Mouse (Mus musculus) spleen, postnatal 36 days (tissue): ENCODE measurements at regions not wholly inside any gene's neighbourhood (a gene's known extent, or its start where the extent isn't known, plus 50 kb on each side); places are given as distances from the start of the nearest gene placed in this dataset.

Source experiments
- DNase-seq, 2 experiments: peaks; one replicate each; pipeline ENCODE4 v3.0.0; 2022; ENCODE audit warnings: low spot score in 2 of 2, mixed read lengths in 1 of 2

- peak; percentile 5 to 21 for DNase-seq
Measured at GRCm38 (mm10) chr15:57644331-57644953, 167.0 kb upstream of the Slc22a22 start.

- DNase-seq, result no peak
Measured at GRCm38 (mm10) chr15:57639115-57639514, 161.7 kb upstream of the Slc22a22 start.

GRCm38 (mm10) chr15:57633067-57633466 lies 155.6 kb upstream of the Slc22a22 start:
- no peak for DNase-seq

GRCm38 (mm10) chr15:57632537-57632936 lies 155.1 kb upstream of the Slc22a22 start:
- DNase-seq, result no peak

- no peak for DNase-seq
Measured at GRCm38 (mm10) chr15:57618466-57618865, 141.0 kb upstream of the Slc22a22 start.

DNA sequence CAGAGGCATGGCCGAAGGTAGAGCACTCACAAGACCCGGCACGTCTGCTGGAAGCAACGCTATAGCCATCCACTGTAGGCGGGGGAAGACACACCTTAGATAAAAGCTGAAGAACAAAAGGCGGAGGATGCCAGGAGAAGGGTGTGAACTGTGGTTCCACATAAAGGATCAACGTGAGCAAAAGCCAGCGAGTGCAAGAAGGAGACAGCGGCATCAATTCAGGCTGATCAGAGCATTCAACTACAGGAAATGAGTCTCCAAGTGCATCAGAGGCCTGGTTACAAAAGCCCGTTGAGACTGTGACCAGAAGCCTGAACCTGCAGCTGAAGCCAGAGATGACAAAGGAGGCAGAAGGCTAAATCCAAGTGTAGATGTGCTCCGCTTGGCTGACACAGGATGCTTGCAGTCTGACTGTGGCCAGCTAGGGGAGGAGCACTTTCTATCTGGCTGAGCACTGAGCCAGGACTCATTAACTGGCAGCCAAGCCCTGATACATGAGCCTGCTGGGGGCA lies 139.5 kb upstream of the Slc22a22 start:
- DNase-seq, result no peak

DNA sequence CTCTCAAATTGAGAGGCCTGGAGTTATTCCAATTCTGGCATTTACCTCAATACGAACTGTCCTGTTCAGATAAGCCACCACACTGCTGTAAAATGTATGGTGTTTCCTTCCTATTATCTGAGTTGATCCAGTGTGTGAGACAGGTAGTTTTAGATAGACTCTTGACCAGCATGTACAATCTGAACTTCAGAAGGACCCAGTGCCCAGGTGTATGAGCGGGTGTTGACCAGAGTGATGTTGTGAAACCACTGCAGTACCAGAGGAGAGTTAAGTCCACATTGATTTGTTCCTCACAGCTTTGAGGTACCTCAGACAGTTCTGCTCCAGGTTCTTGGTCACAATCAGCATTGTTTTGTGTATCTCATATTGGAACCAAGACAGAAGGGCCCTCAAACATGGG lies 132.6 kb upstream of the Slc22a22 start:
- DNase-seq, result no peak

DNA sequence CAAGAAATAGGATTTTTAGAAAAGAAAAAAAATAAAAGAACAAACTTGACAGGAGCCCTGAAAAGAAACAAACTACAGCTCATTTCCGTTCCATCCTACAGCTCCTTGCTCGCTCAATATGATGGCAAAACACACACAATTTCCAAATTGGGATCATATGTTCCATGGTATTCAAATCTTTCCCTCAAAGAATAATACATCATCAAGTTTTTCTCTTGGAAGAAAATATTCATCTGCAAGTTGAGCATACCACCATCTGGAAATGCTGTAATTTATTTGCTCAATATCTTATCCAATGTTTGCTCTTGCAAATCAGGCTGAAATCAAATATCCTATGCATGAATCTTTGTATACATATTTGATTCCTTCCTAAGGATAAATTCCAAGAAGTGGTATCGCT lies 131.1 kb upstream of the Slc22a22 start:
- no peak for DNase-seq

DNA sequence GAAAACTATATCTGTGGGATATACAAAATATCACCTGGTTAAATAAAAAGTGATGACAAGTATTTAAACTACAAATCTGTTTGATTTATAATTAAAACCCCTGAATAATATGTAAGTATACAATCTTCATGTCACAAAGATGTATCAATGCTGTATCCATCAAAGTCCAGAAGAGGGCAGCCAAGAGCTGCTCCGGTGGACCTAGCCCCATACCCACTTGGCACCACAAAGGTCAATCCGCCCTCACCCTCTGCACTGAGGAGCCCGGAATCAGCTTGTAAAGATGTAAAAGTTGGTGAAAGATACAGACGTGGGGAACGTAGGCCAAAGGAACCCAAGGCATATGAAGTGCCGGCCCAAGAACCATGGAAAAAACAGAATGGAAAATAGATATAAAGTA lies 123.1 kb upstream of the Slc22a22 start:
- DNase-seq, result peak; percentile 15 to 22

DNA sequence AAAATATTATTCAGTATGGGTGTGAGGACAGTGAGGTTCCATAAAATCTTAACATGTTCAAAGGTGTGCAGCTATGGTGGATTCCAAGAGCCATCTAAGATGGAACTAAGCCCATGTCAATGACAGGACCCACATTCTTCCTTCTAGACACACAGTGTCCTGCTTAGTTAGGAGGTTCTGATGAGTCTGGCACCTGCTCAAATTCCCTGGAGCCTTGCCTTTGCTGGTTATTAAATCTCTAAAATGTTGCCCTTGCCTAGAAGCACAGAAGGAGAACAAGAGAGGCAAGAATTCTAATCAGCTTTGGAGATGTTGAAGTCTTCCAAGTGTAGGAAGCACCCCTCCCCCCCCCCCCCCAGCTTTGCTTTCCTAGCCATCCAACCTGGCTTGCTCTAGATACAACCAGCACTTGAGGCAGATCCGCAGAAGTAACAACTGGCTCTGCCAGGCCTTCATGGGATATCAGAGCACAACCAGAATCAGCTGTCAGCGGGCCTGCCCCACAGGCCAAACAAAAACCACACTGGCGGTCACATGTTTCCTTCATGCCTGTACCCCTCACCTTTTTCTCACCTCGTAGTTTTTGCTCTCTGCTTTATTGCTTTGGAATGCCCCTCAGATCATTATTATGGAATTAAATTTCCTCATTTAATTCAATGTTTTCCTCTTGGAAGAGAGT lies 116.0 kb upstream of the Slc22a22 start:
- DNase-seq, result no peak

DNA sequence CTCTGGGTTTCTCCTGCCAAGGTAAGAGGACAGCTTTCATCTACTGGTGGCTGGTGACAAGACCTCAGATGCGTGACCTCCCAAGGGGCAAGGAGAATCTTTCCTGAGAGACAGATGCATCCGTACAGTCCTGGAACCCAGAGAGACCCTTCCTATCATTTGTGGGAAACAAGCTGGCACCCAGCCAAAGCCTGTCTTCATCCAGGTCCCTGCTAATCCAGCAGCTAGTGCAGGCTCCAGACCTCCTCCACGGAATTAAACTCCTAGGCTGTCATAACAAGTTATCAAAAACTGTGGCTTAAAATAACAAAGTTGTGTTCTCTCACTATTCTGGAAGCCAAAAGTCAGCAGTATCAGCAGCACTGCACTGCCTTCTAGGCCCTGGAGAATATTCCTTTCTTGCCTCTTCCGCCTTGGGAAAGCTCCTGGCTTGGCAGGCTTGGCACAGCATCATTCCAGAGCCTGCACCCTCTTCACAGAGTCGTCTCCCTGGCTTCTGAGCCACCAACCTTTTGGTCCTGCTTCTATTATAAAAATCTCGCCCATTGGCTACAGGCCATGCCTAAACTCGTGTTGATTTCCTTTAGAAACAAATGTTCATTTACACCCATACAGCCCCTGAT lies 113.3 kb upstream of the Slc22a22 start:
- no peak for DNase-seq

GRCm38 (mm10) chr15:57589404-57590377 lies 112.3 kb upstream of the Slc22a22 start:
- DNase-seq, result no peak

DNA sequence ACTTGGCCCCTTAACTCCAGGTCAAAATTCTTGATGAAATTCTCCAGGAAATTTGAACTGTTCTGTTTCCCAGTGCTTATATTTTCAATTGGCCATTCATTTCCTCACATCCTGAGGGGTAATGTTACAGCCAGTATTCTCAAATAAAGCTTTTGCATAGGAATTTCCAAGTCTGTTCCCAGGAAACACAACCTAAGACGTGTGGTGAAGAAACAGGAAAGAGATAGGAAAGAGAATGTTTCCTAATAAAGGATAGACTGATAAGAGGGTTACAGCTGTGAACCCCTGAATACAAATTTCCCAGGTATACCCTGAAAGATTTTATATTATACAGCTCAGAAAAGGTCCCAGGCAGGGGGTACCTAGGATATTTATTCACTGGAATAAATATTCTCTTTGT lies 108.0 kb upstream of the Slc22a22 start:
- no peak for DNase-seq

DNA sequence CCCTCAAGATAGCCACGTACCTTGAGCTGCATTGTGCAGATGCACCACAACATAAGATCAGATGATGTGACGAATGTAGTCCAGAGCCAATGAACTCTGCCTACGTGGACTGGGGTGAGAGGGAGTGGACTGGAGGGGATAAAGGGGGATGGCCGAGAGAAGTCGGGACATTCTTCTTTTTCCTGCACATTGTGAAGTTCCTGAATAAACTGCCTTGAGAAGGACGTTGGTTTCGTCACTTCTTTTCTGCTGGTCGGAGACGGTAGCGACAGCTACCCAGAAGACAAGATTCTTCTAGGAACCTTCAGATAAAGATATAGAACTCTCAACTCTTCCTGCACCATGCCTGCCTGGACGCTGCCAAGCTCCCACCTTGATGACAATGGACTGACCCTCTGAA lies 107.1 kb upstream of the Slc22a22 start:
- no peak for DNase-seq

DNA sequence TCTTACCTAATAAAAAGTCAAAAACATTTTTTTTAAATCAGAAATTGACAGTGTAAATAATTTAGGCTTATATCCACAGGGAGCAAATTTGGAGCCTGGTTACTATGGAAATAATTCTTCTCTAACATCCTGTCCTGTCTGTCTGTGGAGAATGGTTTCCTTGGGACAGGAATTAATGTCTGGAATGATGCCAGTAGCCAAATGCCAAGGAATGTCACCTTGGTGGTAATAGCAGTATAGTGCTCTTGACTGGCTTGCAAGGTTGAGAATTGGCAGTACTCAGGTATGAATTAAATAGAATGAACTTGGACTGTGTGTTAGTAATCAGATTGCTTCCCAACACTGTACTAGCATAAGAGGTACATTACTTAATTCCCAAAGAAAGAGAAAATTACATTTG lies 103.8 kb upstream of the Slc22a22 start:
- no peak for DNase-seq

- no peak for DNase-seq
Measured at GRCm38 (mm10) chr15:57578794-57579193, 101.4 kb upstream of the Slc22a22 start.

- DNase-seq, result no peak
Measured at GRCm38 (mm10) chr15:57574080-57574618, 96.7 kb upstream of the Slc22a22 start.

GRCm38 (mm10) chr15:57572460-57572859 lies 95.0 kb upstream of the Slc22a22 start:
- DNase-seq, result no peak

GRCm38 (mm10) chr15:57568006-57568630 lies 90.7 kb upstream of the Slc22a22 start:
- no peak for DNase-seq

DNA sequence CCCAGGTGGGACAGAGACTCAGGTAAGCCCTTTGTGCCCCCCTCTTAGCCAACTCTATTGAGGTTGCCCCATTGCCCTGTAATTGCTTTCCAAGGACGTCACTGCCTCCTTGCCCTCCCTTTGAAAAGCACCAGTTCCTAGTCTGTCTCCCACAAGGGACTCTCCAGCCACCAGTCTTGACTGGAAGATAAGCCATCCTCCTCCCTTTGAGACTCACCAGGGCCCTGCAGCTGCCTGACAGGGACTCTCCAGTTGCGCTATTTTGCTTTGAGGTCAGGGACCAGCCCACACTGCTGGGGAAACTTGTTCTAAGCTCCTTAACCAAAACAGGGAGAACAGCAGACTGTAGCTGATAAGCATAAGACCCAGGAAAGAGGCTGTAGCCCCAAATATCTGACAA lies 69.7 kb upstream of the Slc22a22 start:
- DNase-seq, result no peak

GRCm38 (mm10) chr15:57545141-57545540 lies 67.7 kb upstream of the Slc22a22 start:
- no peak for DNase-seq
